ENCODE assay signal across 11 mouse cellular contexts in the genomic region with DNA sequence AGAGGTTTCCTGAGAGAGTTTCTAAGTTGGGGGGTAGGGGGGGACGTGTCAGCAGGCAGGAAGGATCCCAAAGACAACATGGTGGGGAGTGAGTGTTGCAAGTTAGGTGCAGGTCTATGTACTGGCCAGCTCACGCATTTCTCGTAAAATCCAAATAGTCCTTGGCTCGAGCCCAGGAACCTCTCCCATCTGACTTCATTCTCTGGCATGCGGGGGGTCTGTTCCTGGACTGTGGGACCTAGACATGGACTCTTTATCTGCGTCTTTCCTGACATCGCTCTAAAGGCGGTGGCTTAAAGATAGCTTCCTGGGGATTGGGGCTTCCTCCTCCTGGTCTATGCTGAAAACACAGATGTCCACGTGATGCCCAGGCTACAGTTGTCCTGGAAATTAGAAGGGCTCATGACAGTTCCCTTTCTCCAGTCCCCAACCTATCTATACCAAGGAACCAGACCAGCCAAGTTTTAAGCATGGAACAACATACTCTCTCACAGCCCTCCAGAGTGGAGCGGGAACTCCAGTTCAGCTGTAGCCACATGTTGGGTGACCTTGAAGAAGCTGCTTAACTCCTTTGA.
A peak's percentile ranks its signal among the peaks of the same experiment; 100 is the strongest.
DNase-seq lines count a peak whose midpoint lies in the region; ATAC-seq lines count a peak whose summit lies in the region.
"Had no signal": no experiment of that assay in that cellular context is flagged by ENCODE, and none has a peak within 500 bp of the region (broad histone marks: within the 10 kb centered on the region; RNA-seq: fewer than 3 reads in every experiment).

No protein-coding gene starts in this region.

- 44% methylated on average over 10 of the region's 10 CpGs for WGBS in heart, embryonic 10.5 days
- WGBS in lung, embryonic 16.5 days = 35% methylated on average over 10 of the region's 10 CpGs

- H3K4me2 ChIP-seq in lung, embryonic 16.5 days (ENCODE audit: low read depth, low read length) = no peak overlapping the region
- H3K4me2 ChIP-seq: liver, embryonic 12.5 days had no signal

- H3K9me3 ChIP-seq in heart, embryonic 10.5 days = no peaks in the 10 kb centered on the region
- no peaks in the 10 kb centered on the region for H3K9me3 ChIP-seq in lung, embryonic 16.5 days (ENCODE audit: control insufficient read depth, low read length)
- H3K9me3 ChIP-seq: liver, embryonic 12.5 days had no signal

- ATAC-seq in lung, embryonic 16.5 days (ENCODE audit: low read depth) = peak; percentile 61
- ATAC-seq: liver, embryonic 12.5 days; midbrain, embryonic 16.5 days; Patski had no signal

- H3K27ac ChIP-seq in heart, embryonic 10.5 days = peak overlapping the region; percentile 57
- H3K27ac ChIP-seq in lung, embryonic 16.5 days (ENCODE audit: low read length) = no peak overlapping the region
- H3K27ac ChIP-seq: liver, embryonic 12.5 days had no signal

- H3K9ac ChIP-seq in lung, embryonic 16.5 days (ENCODE audit: low read length) = no peak overlapping the region
- H3K9ac ChIP-seq: liver, embryonic 12.5 days had no signal

- DNase-seq in cerebellum, postnatal 14 days = peak; percentile 28 to 42
- no peak for DNase-seq in cerebellum, adult 8-10 months
- peak; percentile 45 for DNase-seq in 3T3-L1 (ENCODE audit: low read depth, low spot score)
- no peak for DNase-seq in heart, embryonic 10.5 days (ENCODE audit: low spot score)
- DNase-seq in layer of hippocampus, postnatal 36 days = no peak
- DNase-seq in adipocyte (ENCODE audit: low spot score) = no peak
- no peak for DNase-seq in left cerebral cortex, postnatal 14 days (ENCODE audit: low spot score in 2 of 2)

- H3K27me3 ChIP-seq in heart, embryonic 10.5 days (ENCODE audit: insufficient read depth, poor library complexity, severe bottlenecking) = no peaks in the 10 kb centered on the region; the same call in 1 of the 2 replicates
- H3K27me3 ChIP-seq in lung, embryonic 16.5 days (ENCODE audit: control insufficient read depth, insufficient read depth, low read depth, low read length) = no peaks in the 10 kb centered on the region
- H3K27me3 ChIP-seq: Patski had no signal

- peaks cover 10% of the 10 kb centered on the region; the same call in 1 of the 2 replicates for H3K36me3 ChIP-seq in heart, embryonic 10.5 days
- no peaks in the 10 kb centered on the region for H3K36me3 ChIP-seq in lung, embryonic 16.5 days (ENCODE audit: control insufficient read depth, insufficient read depth, low read length)
- H3K36me3 ChIP-seq: liver, embryonic 12.5 days had no signal

- H3K4me3 ChIP-seq in heart, embryonic 10.5 days = no peak overlapping the region
- H3K4me3 ChIP-seq in lung, embryonic 16.5 days (ENCODE audit: low read length) = no peak overlapping the region
- H3K4me3 ChIP-seq: liver, embryonic 12.5 days had no signal

- intact Hi-C loops in left cerebral cortex, postnatal 14 days (cut with DNase I) = no loop called here

- peaks cover 38% of the 10 kb centered on the region for H3K4me1 ChIP-seq in heart, embryonic 10.5 days
- H3K4me1 ChIP-seq in lung, embryonic 16.5 days (replicated peaks; ENCODE audit: control insufficient read depth, insufficient read depth, low read length) = peaks cover 10% of the 10 kb centered on the region
- H3K4me1 ChIP-seq: liver, embryonic 12.5 days had no signal

Comparison
In these comparisons a context has a peak if more than half of its experiments do, and no peak if none do; other contexts are left out.
1. DNase-seq: peak in cerebellum, postnatal 14 days (2 of 2) and 3T3-L1 (single experiment); none in cerebellum, adult 8-10 months (single experiment), heart, embryonic 10.5 days (single experiment), layer of hippocampus, postnatal 36 days (0 of 2), adipocyte (single experiment) and left cerebral cortex, postnatal 14 days (0 of 2).